Mouse (Mus musculus) embryonic stem cell, embryonic (primary cell): ENCODE data around the gene Ydjc.

Experiments used
- CTCF ChIA-PET, 4 experiments: fragments of 300-600 bp in 2 of 4; fragments of 350-600 bp in 2 of 4; sonication (Branson Sonifier 250); formaldehyde crosslinking; loops; one replicate each; lab custom pipeline; 2022; ENCODE audit warnings: inconsistent platforms in 2 of 4; lab: Charles Lee
- POLR2A ChIA-PET, 4 experiments: fragments of 300-600 bp in 2 of 4; fragments of 350-600 bp in 2 of 4; sonication (Branson Sonifier 250); formaldehyde crosslinking; loops; one replicate each; lab custom pipeline; 2022; ENCODE audit warnings: antibody characterized with exemption in 4 of 4, inconsistent platforms in 1 of 4; lab: Charles Lee

The Ydjc gene

GRCm38 (mm10) chr16:17182136-17182535, 37.7 kb downstream of the Ydjc start:
- ChIA-PET POLR2A (interaction anchor here in 2 of 4 experiments (0.9 to 3.2 kb wide), 13 partner anchors 8 to 57 kb away, joined by 3 to 16 read pairs (median 3); partner anchors contain the start of genes Hic2 (in 2 of the 2), 2610318N02Rik (in 1 of the 2) and Ydjc (in 1 of the 2)), CTCF (no interaction called here)

DNA sequence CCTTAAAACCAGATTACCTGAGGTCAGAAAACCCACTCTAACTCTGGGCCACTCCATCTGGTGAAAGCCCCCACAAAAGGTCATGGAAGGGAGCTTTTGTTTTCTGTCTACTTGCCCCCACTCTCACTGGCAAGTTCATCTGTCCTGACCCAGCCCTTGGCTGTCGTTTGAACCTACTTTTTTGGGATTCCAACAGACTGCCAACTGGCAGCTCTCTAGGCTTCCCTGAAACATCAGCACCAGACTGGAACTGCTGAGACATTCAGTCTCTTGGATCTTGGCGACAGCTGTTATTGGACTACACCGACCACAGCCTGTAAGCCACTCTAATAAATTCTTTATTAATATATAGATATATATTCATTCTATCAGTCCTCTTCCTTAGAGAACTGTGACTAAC, 38.6 kb downstream of the Ydjc start:
- CTCF ChIA-PET, result interaction anchor here in 1 of 4 experiments (0.9 kb wide), 1 partner anchor 88 kb away, joined by 6 read pairs; no protein-coding TSS in a partner anchor
- POLR2A ChIA-PET, result interaction anchor here in 2 of 4 experiments (0.6 to 3.2 kb wide), 8 partner anchors 7 to 471 kb away, joined by 3 to 16 read pairs (median 3); no protein-coding TSS in a partner anchor

DNA sequence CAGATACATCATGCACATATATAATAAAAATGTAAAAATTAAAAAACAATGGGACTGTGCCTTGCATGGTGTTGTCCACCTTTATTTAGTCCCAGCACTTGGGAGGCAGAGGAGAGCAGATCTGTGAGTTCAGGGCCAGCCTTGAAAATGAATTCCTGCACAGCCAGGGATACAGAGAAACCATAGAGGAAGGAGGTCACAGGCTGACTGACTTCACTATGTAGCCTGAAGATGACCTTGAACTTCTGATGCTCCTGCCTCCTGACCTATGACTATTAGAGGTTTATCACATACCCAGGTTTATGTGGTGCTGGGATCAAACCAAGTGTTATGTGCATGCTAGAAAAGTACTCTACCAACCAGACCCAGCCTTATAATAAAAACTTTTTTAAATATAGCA, 41.1 kb downstream of the Ydjc start:
- POLR2A ChIA-PET, result interaction anchor here in 1 of 4 experiments (0.9 to 1.1 kb wide), 4 partner anchors 10 to 91 kb away, joined by 3 to 9 read pairs (median 4); partner anchors contain the start of gene Rimbp3
- CTCF ChIA-PET, result interaction anchor here in 3 of 4 experiments (0.8 to 1.4 kb wide), 3 partner anchors 11 to 91 kb away, joined by 3 to 4 read pairs (median 3); partner anchors contain the start of gene Tmem191c (in 1 of the 3)

DNA sequence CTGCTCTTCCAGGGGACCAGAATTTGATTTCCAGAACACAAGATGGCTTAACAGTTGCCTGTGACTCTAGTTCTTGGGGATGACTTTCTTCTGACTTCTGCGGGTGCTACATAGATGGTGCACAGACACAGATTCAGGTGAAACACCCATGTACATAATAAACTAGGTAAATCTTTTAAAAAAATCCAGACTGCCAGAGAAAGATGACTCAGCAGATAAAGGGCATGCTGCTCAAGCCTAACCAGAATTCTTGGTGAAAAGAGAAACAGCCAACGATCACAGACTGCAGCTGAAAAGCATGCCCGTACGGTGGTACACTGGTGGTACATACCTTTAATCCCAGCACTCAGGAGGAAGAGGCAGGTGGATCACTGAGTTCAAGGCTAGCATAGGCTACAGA, 49.4 kb downstream of the Ydjc start:
- ChIA-PET CTCF (interaction anchor here in 2 of 4 experiments (0.5 to 1.7 kb wide), 3 partner anchors 55 to 207 kb away, joined by 4 to 6 read pairs (median 5); no protein-coding TSS in a partner anchor), POLR2A (interaction anchor here in 2 of 4 experiments (0.7 to 9.0 kb wide), 11 partner anchors 11 to 83 kb away, joined by 3 to 57 read pairs (median 4); partner anchors contain the start of genes 2610318N02Rik (in 1 of the 2), Hic2 (in 1 of the 2), Rimbp3 (in 1 of the 2) and Sdf2l1 (in 1 of the 2))

DNA sequence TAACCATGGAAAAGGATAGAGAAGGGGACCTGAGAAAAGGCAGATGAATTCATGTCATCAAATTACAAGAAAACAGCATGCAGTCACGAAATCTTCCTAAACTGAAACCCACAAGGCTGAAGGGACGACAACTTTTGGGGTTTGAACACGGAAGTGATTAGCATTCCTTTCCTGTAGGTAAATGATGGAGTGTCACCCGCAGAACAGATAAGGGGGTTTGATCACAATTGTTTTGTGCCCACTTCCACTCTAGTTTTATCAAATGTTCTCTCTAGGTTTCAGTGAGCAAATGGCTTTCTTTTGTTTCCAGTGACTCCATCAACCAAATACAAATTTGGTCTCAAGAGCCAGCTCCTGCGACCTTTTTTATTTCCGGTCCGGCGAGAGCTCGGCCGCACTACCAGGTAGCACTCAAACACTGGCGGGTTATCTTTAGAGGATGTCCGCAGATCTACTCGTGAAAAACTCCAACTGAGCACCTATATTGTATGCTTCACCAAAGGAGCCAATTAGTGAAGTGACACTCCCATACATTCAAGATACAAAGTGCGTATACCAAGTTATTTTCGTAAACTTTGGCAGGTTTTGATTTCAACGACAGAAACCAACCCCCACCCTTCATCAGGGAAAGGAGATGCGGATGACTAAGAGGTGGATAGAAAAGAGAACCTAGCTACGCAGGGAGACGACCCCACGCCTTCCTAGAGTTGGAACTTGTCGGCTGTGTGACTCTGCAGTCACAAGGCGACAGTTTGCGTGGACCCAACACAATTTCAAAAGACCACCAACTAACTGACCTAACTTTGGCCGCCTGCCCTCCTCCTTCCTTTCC, 55.9 kb downstream of the Ydjc start:
- POLR2A ChIA-PET, result interaction anchor here (0.5 to 9.0 kb wide), 29 partner anchors 9 to 308 kb away, joined by 3 to 57 read pairs (median 5); partner anchors contain the start of genes Hic2 (in 2 of the 4), Rimbp3 (in 2 of the 4), Tmem191c (in 2 of the 4) and Lztr1 (in 1 of the 4)
- CTCF ChIA-PET, result interaction anchor here in 2 of 4 experiments (0.6 to 2.9 kb wide), 2 partner anchors 9 to 24 kb away, joined by 3 to 12 read pairs; partner anchors contain the start of gene Rimbp3 (in 1 of the 2)

DNA sequence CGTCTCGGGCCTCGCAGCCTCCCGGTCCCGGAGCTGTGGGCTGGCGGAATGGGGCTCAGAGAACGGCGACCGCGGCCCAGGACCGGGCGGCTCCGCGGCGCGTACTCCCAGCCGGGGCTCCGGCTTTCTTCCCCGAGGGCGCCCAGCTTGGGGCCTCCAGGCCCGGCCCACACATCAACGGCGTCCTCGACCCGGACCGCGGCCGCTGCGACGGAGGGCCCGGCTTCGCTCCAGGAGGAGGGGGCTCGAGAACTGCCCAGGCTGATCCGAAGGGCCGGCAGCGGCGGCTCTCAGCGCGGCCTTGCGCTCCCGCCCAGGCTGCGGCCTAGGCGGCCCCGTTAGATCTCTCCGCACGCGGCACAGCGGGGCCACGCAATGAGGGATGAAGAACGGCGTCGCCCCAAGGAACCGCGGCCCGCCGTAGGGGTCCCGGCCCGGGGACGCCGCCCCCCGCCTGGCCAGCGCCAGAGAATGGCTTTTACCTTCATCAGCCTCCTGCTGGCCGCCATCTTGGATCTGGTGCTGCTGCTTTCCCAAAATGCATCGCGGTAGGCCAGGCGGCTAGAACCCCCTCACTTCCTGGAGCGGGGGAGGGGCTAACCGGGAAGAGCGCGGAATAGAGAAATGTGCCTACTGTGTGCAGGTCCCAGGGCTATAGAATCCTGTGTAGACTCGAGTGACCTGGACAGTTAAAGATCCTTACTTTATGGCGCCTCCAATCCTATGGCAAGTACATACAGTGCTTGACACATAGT, 56.7 kb downstream of the Ydjc start:
- ChIA-PET CTCF (interaction anchor here in 2 of 4 experiments (0.6 to 2.9 kb wide), 2 partner anchors 8 to 25 kb away, joined by 3 to 12 read pairs; partner anchors contain the start of gene Rimbp3 (in 1 of the 2)), POLR2A (interaction anchor here (0.6 to 9.0 kb wide), 20 partner anchors 8 to 307 kb away, joined by 3 to 57 read pairs (median 4); partner anchors contain the start of genes Hic2 (in 2 of the 4), Rimbp3 (in 2 of the 4), Lztr1 (in 1 of the 4) and Tmem191c (in 1 of the 4))

GRCm38 (mm10) chr16:17201977-17202376, 57.6 kb downstream of the Ydjc start:
- POLR2A ChIA-PET, result interaction anchor here in 2 of 4 experiments (1.2 to 1.4 kb wide), 2 partner anchors 71 to 75 kb away, joined by 3 to 5 read pairs; partner anchors contain the start of genes Sdf2l1 (in 1 of the 2) and Tmem191c (in 1 of the 2)

GRCm38 (mm10) chr16:17202549-17202948, 58.1 kb downstream of the Ydjc start, which contains the start of gene Ube2l3:
TSS of gene Ube2l3 (minus strand) at chr16:17202649.
- POLR2A ChIA-PET, result interaction anchor here in 2 of 4 experiments (1.2 to 1.4 kb wide), 2 partner anchors 71 to 74 kb away, joined by 3 to 5 read pairs; partner anchors contain the start of genes Sdf2l1 (in 1 of the 2) and Tmem191c (in 1 of the 2)

More at GRCm38 (mm10) chr16:17201977-17202376, 57.6 kb downstream of the Ydjc start:
- CTCF ChIA-PET, result interaction anchor here in 2 of 4 experiments (0.7 to 1.4 kb wide), 3 partner anchors 69 to 75 kb away, joined by 3 read pairs; no protein-coding TSS in a partner anchor

DNA sequence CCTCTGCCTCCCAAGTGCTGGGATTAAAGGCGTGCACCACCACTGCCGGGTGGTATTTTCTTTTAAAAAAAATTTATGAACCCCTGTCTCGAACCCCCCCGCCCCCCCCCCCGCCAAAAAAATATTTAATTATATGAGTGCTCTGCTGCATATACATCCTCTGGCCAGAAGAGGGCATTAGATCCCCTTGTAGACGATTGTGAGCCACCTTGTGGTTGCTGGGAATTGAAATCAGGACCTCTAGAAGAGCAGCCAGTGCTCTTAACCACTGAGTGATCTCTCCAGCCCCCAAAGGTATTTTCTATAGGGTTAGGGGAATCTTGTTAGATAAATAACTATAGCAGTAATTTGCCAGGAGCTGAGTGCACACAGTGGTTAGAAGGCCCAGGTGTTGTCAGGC, 60.6 kb downstream of the Ydjc start:
- ChIA-PET CTCF (interaction anchor here in 2 of 4 experiments (0.9 to 1.8 kb wide), 2 partner anchors 66 kb away, joined by 7 to 9 read pairs; no protein-coding TSS in a partner anchor), POLR2A (interaction anchor here in 1 of 4 experiments (1.2 to 22.3 kb wide), 4 partner anchors 12 to 66 kb away, joined by 4 to 733 read pairs (median 6); partner anchors contain the start of gene Hic2)

More at GRCm38 (mm10) chr16:17202549-17202948, 58.1 kb downstream of the Ydjc start, which contains the start of gene Ube2l3:
- CTCF ChIA-PET, result interaction anchor here in 2 of 4 experiments (0.7 to 1.4 kb wide), 3 partner anchors 68 to 74 kb away, joined by 3 read pairs; no protein-coding TSS in a partner anchor

- ChIA-PET CTCF (interaction anchor here (0.5 to 5.8 kb wide), 78 partner anchors 9 to 410 kb away, joined by 3 to 285 read pairs (median 7); partner anchors contain the start of genes Hic2 (in 4 of the 4), Tmem191c (in 4 of the 4), Sdf2l1 (in 2 of the 4) and 2610318N02Rik (in 1 of the 4)), POLR2A (interaction anchor here (0.6 to 22.8 kb wide), 55 partner anchors 8 to 410 kb away, joined by 3 to 895 read pairs (median 6); partner anchors contain the start of genes Hic2 (in 4 of the 4), Tmem191c (in 4 of the 4), 2610318N02Rik (in 2 of the 4) and Sdf2l1 (in 2 of the 4))
Observed at GRCm38 (mm10) chr16:17208389-17209361, 64.3 kb downstream of the Ydjc start, which contains the start of gene Rimbp3. TSS of gene Rimbp3 (plus strand) at chr16:17208603.

GRCm38 (mm10) chr16:17209404-17209960, 65.1 kb downstream of the Ydjc start:
- ChIA-PET POLR2A (interaction anchor here (0.6 to 22.8 kb wide), 64 partner anchors 8 to 506 kb away, joined by 3 to 895 read pairs (median 6); partner anchors contain the start of genes Hic2 (in 4 of the 4), Tmem191c (in 4 of the 4), 2610318N02Rik (in 2 of the 4) and Sdf2l1 (in 2 of the 4)), CTCF (interaction anchor here (0.5 to 5.8 kb wide), 89 partner anchors 10 to 410 kb away, joined by 3 to 285 read pairs (median 6); partner anchors contain the start of genes Hic2 (in 4 of the 4), Tmem191c (in 4 of the 4), Sdf2l1 (in 2 of the 4) and 2610318N02Rik (in 1 of the 4))
